Mouse (Mus musculus): ENCODE measurements around the gene Capzb. TPM values are rescaled to one million over a fixed set of nuclear protein-coding genes. Genes with fewer than 3 reads are reported as not detected.

Gene Capzb
- polyA plus RNA-seq, 1 experiment from 2014 or later = 244 TPM

GRCm38 (mm10) chr4:139213086-139213485 is 20.4 kb downstream of the Capzb start:
- H3K9me3 ChIP-seq (ENCODE audit: control insufficient read depth, low read length) = no peaks in the 10 kb centered on the region
- no peaks in the 10 kb centered on the region for H3K27me3 ChIP-seq (ENCODE audit: control insufficient read depth, insufficient read depth, low read length)
- WGBS = 84% methylated on average over 10 of the region's 10 CpGs
- no peaks in the 10 kb centered on the region for H3K4me1 ChIP-seq (ENCODE audit: control insufficient read depth, insufficient read depth, low read length)
- DNase-seq (ENCODE audit: low spot score, missing footprints) (no peak), ATAC-seq (ENCODE audit: low FRiP score) (no peak)
- H3K36me3 ChIP-seq (ENCODE audit: control insufficient read depth, insufficient read depth, low read length) = no peaks in the 10 kb centered on the region
- no peak overlapping the region for H3K9ac ChIP-seq (ENCODE audit: low read length)
- no peak overlapping the region for H3K4me3 ChIP-seq (ENCODE audit: low read depth, low read length)
- H3K27ac ChIP-seq (ENCODE audit: low read depth, low read length) = no peak overlapping the region
- no peak overlapping the region for H3K4me2 ChIP-seq

- ATAC-seq (ENCODE audit: low FRiP score) (no peak), DNase-seq (ENCODE audit: low spot score, missing footprints) (no peak)
- Histone ChIP-seq H3K27ac (ENCODE audit: low read depth, low read length) (no peak overlapping the region), H3K4me1 (ENCODE audit: control insufficient read depth, insufficient read depth, low read length) (peaks cover 3% of the 10 kb centered on the region; the same call in 1 of the 2 replicates), H3K4me2 (no peak overlapping the region), H3K9ac (ENCODE audit: low read length) (no peak overlapping the region), H3K27me3 (ENCODE audit: control insufficient read depth, insufficient read depth, low read length) (no peaks in the 10 kb centered on the region), H3K4me3 (ENCODE audit: low read depth, low read length) (no peak overlapping the region), H3K36me3 (ENCODE audit: control insufficient read depth, insufficient read depth, low read length) (no peaks in the 10 kb centered on the region), H3K9me3 (ENCODE audit: control insufficient read depth, low read length) (no peaks in the 10 kb centered on the region)
- WGBS = 85% methylated on average over 11 of the region's 11 CpGs
Observed at GRCm38 (mm10) chr4:139213935-139214371, 21.3 kb downstream of the Capzb start.

- ATAC-seq (ENCODE audit: low FRiP score) = no peak
Observed at GRCm38 (mm10) chr4:139216566-139216965, 23.9 kb downstream of the Capzb start.

GRCm38 (mm10) chr4:139218539-139218938 is 25.8 kb downstream of the Capzb start:
- Histone ChIP-seq H3K9ac (ENCODE audit: low read length) (no peak overlapping the region), H3K36me3 (ENCODE audit: control insufficient read depth, insufficient read depth, low read length) (no peaks in the 10 kb centered on the region), H3K9me3 (ENCODE audit: control insufficient read depth, low read length) (no peaks in the 10 kb centered on the region), H3K4me2 (no peak overlapping the region), H3K4me1 (ENCODE audit: control insufficient read depth, insufficient read depth, low read length) (peaks cover 6% of the 10 kb centered on the region; the same call in 1 of the 2 replicates), H3K27ac (ENCODE audit: low read depth, low read length) (no peak overlapping the region), H3K4me3 (ENCODE audit: low read depth, low read length) (no peak overlapping the region), H3K27me3 (ENCODE audit: control insufficient read depth, insufficient read depth, low read length) (no peaks in the 10 kb centered on the region)
- whole genome bisulfite sequencing = 68% methylated on average over 3 of the region's 3 CpGs
- DNase-seq (ENCODE audit: low spot score, missing footprints) (no peak), ATAC-seq (ENCODE audit: low FRiP score) (no peak)

More at GRCm38 (mm10) chr4:139216566-139216965, 23.9 kb downstream of the Capzb start:
- Histone ChIP-seq H3K27ac (ENCODE audit: low read depth, low read length) (no peak overlapping the region), H3K4me3 (ENCODE audit: low read depth, low read length) (no peak overlapping the region), H3K9ac (ENCODE audit: low read length) (no peak overlapping the region), H3K4me2 (no peak overlapping the region), H3K36me3 (ENCODE audit: control insufficient read depth, insufficient read depth, low read length) (no peaks in the 10 kb centered on the region), H3K9me3 (ENCODE audit: control insufficient read depth, low read length) (no peaks in the 10 kb centered on the region), H3K27me3 (ENCODE audit: control insufficient read depth, insufficient read depth, low read length) (no peaks in the 10 kb centered on the region), H3K4me1 (ENCODE audit: control insufficient read depth, insufficient read depth, low read length) (peaks cover 6% of the 10 kb centered on the region; the same call in 1 of the 2 replicates)
- WGBS = 84% methylated on average over 9 of the region's 9 CpGs
- DNase-seq (ENCODE audit: low spot score, missing footprints) = no peak

GRCm38 (mm10) chr4:139219656-139220055 is 27.0 kb downstream of the Capzb start:
- no peak overlapping the region for H3K4me2 ChIP-seq
- H3K4me1 ChIP-seq (ENCODE audit: control insufficient read depth, insufficient read depth, low read length) = peaks cover 6% of the 10 kb centered on the region; the same call in 1 of the 2 replicates
- ATAC-seq (ENCODE audit: low FRiP score) = no peak
- WGBS = 60% methylated on average over 4 of the region's 4 CpGs
- no peak overlapping the region for H3K27ac ChIP-seq (ENCODE audit: low read depth, low read length)
- H3K4me3 ChIP-seq (ENCODE audit: low read depth, low read length) = no peak overlapping the region
- no peaks in the 10 kb centered on the region for H3K36me3 ChIP-seq (ENCODE audit: control insufficient read depth, insufficient read depth, low read length)
- DNase-seq (ENCODE audit: low spot score, missing footprints) = no peak
- H3K9ac ChIP-seq (ENCODE audit: low read length) = no peak overlapping the region
- no peaks in the 10 kb centered on the region for H3K9me3 ChIP-seq (ENCODE audit: control insufficient read depth, low read length)
- H3K27me3 ChIP-seq (ENCODE audit: control insufficient read depth, insufficient read depth, low read length) = no peaks in the 10 kb centered on the region

GRCm38 (mm10) chr4:139220978-139221377 is 28.3 kb downstream of the Capzb start:
- ATAC-seq (ENCODE audit: low FRiP score) (no peak), DNase-seq (ENCODE audit: low spot score, missing footprints) (no peak)
- H3K4me3 ChIP-seq (ENCODE audit: low read depth, low read length) = no peak overlapping the region
- H3K4me1 ChIP-seq (ENCODE audit: control insufficient read depth, insufficient read depth, low read length) = peaks cover 6% of the 10 kb centered on the region; the same call in 1 of the 2 replicates
- WGBS = 92% methylated on average over 4 of the region's 4 CpGs
- no peak overlapping the region for H3K27ac ChIP-seq (ENCODE audit: low read depth, low read length)
- H3K9me3 ChIP-seq (ENCODE audit: control insufficient read depth, low read length) = no peaks in the 10 kb centered on the region
- H3K36me3 ChIP-seq (ENCODE audit: control insufficient read depth, insufficient read depth, low read length) = no peaks in the 10 kb centered on the region
- H3K9ac ChIP-seq (ENCODE audit: low read length) = no peak overlapping the region
- H3K4me2 ChIP-seq = no peak overlapping the region
- H3K27me3 ChIP-seq (ENCODE audit: control insufficient read depth, insufficient read depth, low read length) = no peaks in the 10 kb centered on the region

GRCm38 (mm10) chr4:139221837-139222236 is 29.1 kb downstream of the Capzb start:
- no peaks in the 10 kb centered on the region for H3K27me3 ChIP-seq (ENCODE audit: control insufficient read depth, insufficient read depth, low read length)
- H3K4me3 ChIP-seq (ENCODE audit: low read depth, low read length) = no peak overlapping the region
- 94% methylated on average over 4 of the region's 4 CpGs for WGBS
- H3K4me1 ChIP-seq (ENCODE audit: control insufficient read depth, insufficient read depth, low read length) = peaks cover 6% of the 10 kb centered on the region; the same call in 1 of the 2 replicates
- H3K9ac ChIP-seq (ENCODE audit: low read length) = no peak overlapping the region
- ATAC-seq (ENCODE audit: low FRiP score) (no peak), DNase-seq (ENCODE audit: low spot score, missing footprints) (no peak)
- H3K4me2 ChIP-seq = no peak overlapping the region
- no peak overlapping the region for H3K27ac ChIP-seq (ENCODE audit: low read depth, low read length)
- no peaks in the 10 kb centered on the region for H3K36me3 ChIP-seq (ENCODE audit: control insufficient read depth, insufficient read depth, low read length)
- no peaks in the 10 kb centered on the region for H3K9me3 ChIP-seq (ENCODE audit: control insufficient read depth, low read length)

- WGBS = 81% methylated on average over 5 of the region's 5 CpGs
- no peak for ATAC-seq (ENCODE audit: low FRiP score)
Observed at GRCm38 (mm10) chr4:139225115-139225514, 32.4 kb downstream of the Capzb start.

GRCm38 (mm10) chr4:139225944-139226343 is 33.2 kb downstream of the Capzb start:
- 90% methylated on average over 4 of the region's 4 CpGs for WGBS
- Histone ChIP-seq H3K36me3 (ENCODE audit: control insufficient read depth, insufficient read depth, low read length) (no peaks in the 10 kb centered on the region), H3K9ac (ENCODE audit: low read length) (no peak overlapping the region), H3K9me3 (ENCODE audit: control insufficient read depth, low read length) (no peaks in the 10 kb centered on the region), H3K4me3 (ENCODE audit: low read depth, low read length) (no peak overlapping the region), H3K27me3 (ENCODE audit: control insufficient read depth, insufficient read depth, low read length) (no peaks in the 10 kb centered on the region), H3K27ac (ENCODE audit: low read depth, low read length) (no peak overlapping the region), H3K4me1 (ENCODE audit: control insufficient read depth, insufficient read depth, low read length) (no peaks in the 10 kb centered on the region), H3K4me2 (no peak overlapping the region)
- ATAC-seq (ENCODE audit: low FRiP score) (no peak), DNase-seq (ENCODE audit: low spot score, missing footprints) (no peak)

More at GRCm38 (mm10) chr4:139225115-139225514, 32.4 kb downstream of the Capzb start:
- H3K27me3 ChIP-seq (ENCODE audit: control insufficient read depth, insufficient read depth, low read length) = no peaks in the 10 kb centered on the region
- no peak overlapping the region for H3K4me2 ChIP-seq
- H3K4me1 ChIP-seq (ENCODE audit: control insufficient read depth, insufficient read depth, low read length) = no peaks in the 10 kb centered on the region
- H3K27ac ChIP-seq (ENCODE audit: low read depth, low read length) = no peak overlapping the region
- no peak for DNase-seq (ENCODE audit: low spot score, missing footprints)
- no peak overlapping the region for H3K4me3 ChIP-seq (ENCODE audit: low read depth, low read length)
- no peak overlapping the region for H3K9ac ChIP-seq (ENCODE audit: low read length)
- H3K9me3 ChIP-seq (ENCODE audit: control insufficient read depth, low read length) = no peaks in the 10 kb centered on the region
- no peaks in the 10 kb centered on the region for H3K36me3 ChIP-seq (ENCODE audit: control insufficient read depth, insufficient read depth, low read length)
